Comparison of ENCODE assay signal across 14 mouse cellular contexts in genomic region chr5:149275105-149275494, GRCm38 (mm10). TPM values are rescaled to one million over a fixed set of nuclear protein-coding genes. Genes with fewer than 3 reads are reported as not detected.
DNase-seq lines count a peak whose midpoint lies in the region; ATAC-seq and TF ChIP-seq lines count a peak whose summit lies in the region.
"Had no signal": no experiment of that assay in that cellular context is flagged by ENCODE, and none has a peak within 500 bp of the region (broad histone marks: within the 10 kb centered on the region; RNA-seq: fewer than 3 reads in every experiment).

No protein-coding gene starts in this region.

- H3K36me3 ChIP-seq in E14TG2a.4 (ENCODE audit: insufficient read depth, low read length) (no peaks in the 10 kb centered on the region), MEL (ENCODE audit: control insufficient read depth in 1 of 2, insufficient read depth in 2 of 2, low read length in 2 of 2) (peaks cover 0 to 7% of the 10 kb centered on the region in 2 experiments; a peak in 1 of 4 replicates)
- H3K36me3 ChIP-seq in liver, embryonic 15.5 days (replicated peaks): peaks cover 12% of the 10 kb centered on the region; the same call in 1 of the 2 replicates
- H3K36me3 ChIP-seq: heart, embryonic 10.5 days; limb, embryonic 13.5 days had no signal

- no peak for TF ChIP-seq EP300 in MEL (IDR thresholded peaks at IDR 0.05; ENCODE audit: low read depth in 1 of 2, low read length in 2 of 2)

- H3K9me3 ChIP-seq in E14TG2a.4 (ENCODE audit: low read length): no peaks in the 10 kb centered on the region
- H3K9me3 ChIP-seq in MEL (replicated peaks; ENCODE audit: insufficient read depth, low read length): no peaks in the 10 kb centered on the region
- H3K9me3 ChIP-seq in liver, embryonic 15.5 days (replicated peaks): no peaks in the 10 kb centered on the region
- H3K9me3 ChIP-seq: limb, embryonic 13.5 days had no signal

- H3K4me3 ChIP-seq in left cerebral cortex, adult 2 months: no peak overlapping the region
- peak overlapping the region; percentile 24; the same call in 1 of the 2 replicates for H3K4me3 ChIP-seq in E14TG2a.4 (replicated peaks; ENCODE audit: low read length)
- H3K4me3 ChIP-seq in MEL (ENCODE audit: control insufficient read depth in 1 of 2, insufficient read depth in 1 of 2, low read depth in 2 of 2, low read length in 2 of 2): no peak overlapping the region
- no peak overlapping the region for H3K4me3 ChIP-seq in liver, embryonic 15.5 days (replicated peaks)
- H3K4me3 ChIP-seq: heart, embryonic 10.5 days; limb, embryonic 13.5 days had no signal

- no peak for TF ChIP-seq POLR2A in MEL (IDR thresholded peaks at IDR 0.05; ENCODE audit: control insufficient read depth in 1 of 2, insufficient read depth in 1 of 2, low read depth in 1 of 2, low read length in 2 of 2, poor library complexity in 1 of 2)

- no peak overlapping the region for H3K27ac ChIP-seq in left cerebral cortex, adult 2 months
- peak overlapping the region; percentile 77 for H3K27ac ChIP-seq in MEL (ENCODE audit: control insufficient read depth, low read depth, low read length)
- 0 out of 2 replicates have a peak overlapping the region, but pooled peaks have one; percentile 34 for H3K27ac ChIP-seq in liver, embryonic 15.5 days (replicated peaks)
- H3K27ac ChIP-seq: heart, embryonic 10.5 days; limb, embryonic 13.5 days had no signal

- peak; percentile 39 for TF ChIP-seq RAD21 in MEL (IDR thresholded peaks at IDR 0.05; ENCODE audit: low read depth, low read length)

- no peak overlapping the region for H3K9ac ChIP-seq in MEL (ENCODE audit: control insufficient read depth, low read depth, low read length, poor library complexity, severe bottlenecking)
- no peak overlapping the region for H3K9ac ChIP-seq in liver, embryonic 15.5 days
- H3K9ac ChIP-seq: limb, embryonic 13.5 days had no signal

- ATAC-seq in liver, embryonic 15.5 days (ENCODE audit: insufficient read depth): no peak

- H3K4me1 ChIP-seq in E14TG2a.4 (replicated peaks; ENCODE audit: low read depth, low read length) (peaks cover 63% of the 10 kb centered on the region), MEL (ENCODE audit: control insufficient read depth in 1 of 2, insufficient read depth in 2 of 2, low read length in 2 of 2) (peaks cover 0 to 10% of the 10 kb centered on the region in 2 experiments; a peak in 2 of 4 replicates)
- peaks cover 8% of the 10 kb centered on the region; the same call in 1 of the 2 replicates for H3K4me1 ChIP-seq in liver, embryonic 15.5 days (replicated peaks)

- H3K4me2 ChIP-seq in liver, embryonic 15.5 days: no peak overlapping the region
- H3K4me2 ChIP-seq: limb, embryonic 13.5 days had no signal

- 73% methylated on average over 1 of the region's 1 CpGs for WGBS in liver, embryonic 15.5 days (ENCODE audit: insufficient replicate concordance)

- TF ChIP-seq CTCF in left cerebral cortex, adult 2 months (IDR thresholded peaks at IDR 0.05): peak; percentile 26
- peak; percentile 98 for TF ChIP-seq CTCF in E14TG2a.4 (conservative IDR thresholded peaks at IDR 0.05; ENCODE audit: low read length)
- peak; percentile 60 to 65 (median 62) for TF ChIP-seq CTCF in MEL (IDR thresholded peaks at IDR 0.05 in 2 of 3, conservative IDR thresholded peaks at IDR 0.05 in 1 of 3; ENCODE audit: control insufficient read depth in 1 of 3, insufficient read depth in 1 of 3, low read depth in 2 of 3, low read length in 3 of 3, poor library complexity in 1 of 3, severe bottlenecking in 1 of 3)

- H3K79me2 ChIP-seq in MEL (ENCODE audit: control insufficient read depth, insufficient read depth, low read length, poor library complexity): no peaks in the 10 kb centered on the region

- intact Hi-C loops in left cerebral cortex, adult 2 months (cut with DNase I): no loop called here
- intact Hi-C loops in left cerebral cortex, postnatal 14 days (cut with DNase I): no loop called here
- intact Hi-C loops in heart, postnatal 10 days (cut with DNase I): no loop called here

- peaks cover 35% of the 10 kb centered on the region for H3K27me3 ChIP-seq in E14TG2a.4 (ENCODE audit: insufficient read depth, low read length)
- H3K27me3 ChIP-seq in MEL (ENCODE audit: control insufficient read depth in 1 of 2, insufficient read depth in 2 of 2, low read length in 2 of 2): no peaks in the 10 kb centered on the region
- H3K27me3 ChIP-seq in liver, embryonic 15.5 days: no peaks in the 10 kb centered on the region
- H3K27me3 ChIP-seq: limb, embryonic 13.5 days had no signal

- no peak for DNase-seq in left cerebral cortex, adult 2 months (ENCODE audit: extremely low spot score in 1 of 2, low spot score in 2 of 2)
- DNase-seq in left cerebral cortex, postnatal 14 days (ENCODE audit: low spot score in 2 of 2): no peak
- DNase-seq in MEL (ENCODE audit: low read depth, low spot score): no peak
- no peak for DNase-seq in retina, postnatal 1 day
- DNase-seq in layer of hippocampus, postnatal 14 days (ENCODE audit: low spot score in 2 of 2): no peak
- DNase-seq in heart, postnatal 10 days: no peak
- DNase-seq: adrenal gland, postnatal 10 days; cerebellum, adult 2 months; kidney, adult 9 months; right cerebral cortex, adult 18-20 months had no signal

TF ChIP-seq in MEL, 35 proteins besides CTCF, POLR2A, EP300 and RAD21:
- TF ChIP-seq SMC3 (IDR thresholded peaks at IDR 0.05; ENCODE audit: low read depth, low read length) (peak; percentile 24), ZNF384 (IDR thresholded peaks at IDR 0.05; ENCODE audit: low read depth, low read length) (no peak), KAT2A (conservative IDR thresholded peaks at IDR 0.05; ENCODE audit: low read depth, low read length) (no peak), POLR2AphosphoS5 (IDR thresholded peaks at IDR 0.05; ENCODE audit: borderline replicate concordance, low read depth, low read length) (no peak)

RNA-seq across cellular contexts. Expression of gene Alox5ap, which starts 10.5 kb away (rescaled TPM):
- total RNA-seq in left cerebral cortex, adult 2 months (2021): 10 to 100 TPM; 10.0 to 12.2 TPM
- 10 to 100 TPM in 1 of 2 experiments, 1 to 10 TPM in 1; 8.1 to 11.7 TPM for total RNA-seq in left cerebral cortex, postnatal 14 days (2021)
- total RNA-seq in MEL (2012; rRNA removed): 47.5 and 56.4 TPM in 2 replicates
- 100 to 1,000 TPM in 1 of 2 experiments, not detected in 1; 157 TPM for polyA plus RNA-seq in MEL (2012; ENCODE audit: insufficient read depth in 1 of 2, insufficient read length in 2 of 2, low read depth in 1 of 2, low replicate concordance in 2 of 2, missing spikeins in 1 of 2)
- polyA plus RNA-seq in liver, embryonic 15.5 days (2015; fragmentation: Nextera tagmentation; extraction: Ambion mirVana): 47.2 and 48.4 TPM in 2 replicates
- total RNA-seq in layer of hippocampus, postnatal 14 days (2021): 1 to 10 TPM; 7.6 to 7.9 TPM
- total RNA-seq in heart, postnatal 10 days (2021): 10 to 100 TPM; 10.1 to 12.0 TPM

Comparison
In these comparisons a context has a peak if more than half of its experiments do, and no peak if none do; other contexts are left out.
1. CTCF ChIP-seq: peak in every context shown above with its lines; median percentile 98 in E14TG2a.4; 62 in MEL; 26 in left cerebral cortex, adult 2 months.